Mouse (Mus musculus) ES-E14 (cell line): ENCODE data around the gene Mapk8ip1.

Experiments used
- MAFK ChIP-seq: IDR thresholded peaks from 2 replicates; pipeline ENCODE4 v1.6.1; 2014; ENCODE audit warnings: mild to moderate bottlenecking, low read depth, low read length, inconsistent platforms; ENCODE audit not compliant: insufficient read depth
- ZC3H11A ChIP-seq: IDR thresholded peaks from 2 replicates; pipeline ENCODE4 v1.6.1; 2012; ENCODE audit warnings: low read depth, mild to moderate bottlenecking, inconsistent platforms, low read length, borderline replicate concordance
- ZNF384 ChIP-seq: IDR thresholded peaks from 2 replicates; pipeline ENCODE4 v1.6.1; 2012; ENCODE audit warnings: low read depth, low read length, inconsistent platforms

DNA sequence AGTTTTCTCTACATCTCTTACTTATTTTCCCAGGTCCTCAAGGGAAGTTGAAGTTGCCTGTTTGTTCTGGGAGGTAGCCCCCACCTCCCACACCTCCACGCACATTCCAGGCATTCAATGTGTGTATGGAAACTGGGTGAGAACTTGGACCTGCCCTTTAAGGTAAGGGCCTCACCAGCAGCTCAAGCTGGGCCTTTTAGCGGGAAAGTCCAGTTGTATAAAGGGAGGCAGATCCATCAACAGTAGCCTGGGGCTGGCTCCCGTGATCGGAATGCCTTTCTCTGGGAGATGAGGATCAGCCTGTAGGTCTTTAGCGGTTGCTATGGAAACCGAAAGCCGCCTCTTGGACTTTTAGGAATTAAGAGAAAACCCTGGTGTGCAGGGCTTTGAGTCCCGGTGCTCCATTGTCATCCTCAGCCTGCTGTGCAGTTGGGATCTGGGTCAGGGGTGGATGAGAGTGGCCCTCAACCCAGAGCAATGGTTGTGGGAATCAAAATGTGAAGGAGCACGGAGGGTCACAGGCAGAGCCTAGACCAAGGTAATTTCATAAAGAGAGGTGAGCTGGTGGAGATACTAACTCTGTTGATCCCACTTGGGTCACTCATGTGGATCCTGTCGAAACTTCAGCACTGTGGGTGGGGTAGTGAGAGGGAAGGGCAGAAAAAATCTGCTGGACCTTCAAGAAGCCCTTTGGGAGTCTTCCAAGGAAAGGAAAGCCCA is 28.9 kb downstream of the Mapk8ip1 start:
- TF ChIP-seq ZNF384 = no peak
- no peak for TF ChIP-seq ZC3H11A
- TF ChIP-seq MAFK = no peak
